Mouse (Mus musculus) heart, embryonic 11.5 days (tissue): ENCODE results near the gene Smim14. TPM values are rescaled to one million over a fixed set of nuclear protein-coding genes. Genes with fewer than 3 reads are reported as not detected.
A peak's percentile ranks its signal among the peaks of the same experiment; 100 is the strongest.
"Not testable (repeated sequence)": the region's sequence is repeated elsewhere in the genome, so short reads cannot be mapped to it uniquely, and the experiment has no call there.

Experiments used
- ATAC-seq: fragments of 200-750 bp; cut with Nextera tagmentation; replicated peaks from 2 replicates; pipeline ENCODE4 v1.8.0; 2017; ENCODE audit warnings: moderate library complexity; ENCODE audit not compliant: insufficient number of reproducible peaks, low FRiP score, low TSS enrichment
- H3K27ac ChIP-seq: fragments of 300-500 bp; sonication (generic); 2 replicates; pipeline ENCODE4 v1.5.1; 2014; ENCODE audit warnings: mild to moderate bottlenecking, low read depth, low read length
- H3K27me3 ChIP-seq: fragments of 300-500 bp; sonication (generic); 2 replicates; pipeline ENCODE4 v1.6.1; 2014; ENCODE audit warnings: mild to moderate bottlenecking, low read length, mixed read lengths; ENCODE audit not compliant: control insufficient read depth, insufficient read depth
- H3K36me3 ChIP-seq: fragments of 300-500 bp; sonication (generic); 2 replicates; pipeline ENCODE4 v1.6.1; 2014; ENCODE audit warnings: mild to moderate bottlenecking, low read length, moderate library complexity, mixed read lengths; ENCODE audit not compliant: control insufficient read depth, insufficient read depth
- H3K4me1 ChIP-seq: fragments of 300-500 bp; sonication (generic); 2 replicates; pipeline ENCODE4 v1.6.1; 2014; ENCODE audit warnings: low read length; ENCODE audit not compliant: control insufficient read depth, insufficient read depth
- H3K4me2 ChIP-seq: fragments of 300-500 bp; sonication (generic); 2 replicates; pipeline ENCODE4 v1.6.1; 2014; ENCODE audit warnings: mild to moderate bottlenecking, moderate library complexity
- H3K4me3 ChIP-seq: fragments of 300-500 bp; sonication (generic); 2 replicates; pipeline ENCODE4 v1.5.1; 2014; ENCODE audit warnings: low read depth, low read length
- H3K9ac ChIP-seq: fragments of 300-500 bp; sonication (generic); 2 replicates; pipeline ENCODE4 v1.6.1; 2014; ENCODE audit warnings: mild to moderate bottlenecking, low read depth, low read length, moderate library complexity
- H3K9me3 ChIP-seq: fragments of 300-500 bp; sonication (generic); replicated peaks from 2 replicates; pipeline ENCODE4 v1.6.1; 2016; ENCODE audit warnings: low read length; ENCODE audit not compliant: control insufficient read depth
- WGBS: fragments of 180-500 bp; shearing (Covaris S2); extraction: QIAGEN DNeasy Blood & Tissue Kit; methylation state at CpG from one replicate; pipeline ENCODE4 v1.1.7; 2014; ENCODE audit not compliant: insufficient replicate concordance; 5-methylcytosine and 5-hydroxymethylcytosine counted together
- polyA plus RNA-seq: library from polyadenylated mRNA; unstranded; fragments of >200 nt; fragmentation: Nextera tagmentation; extraction: Ambion mirVana; gene quantifications from 2 replicates; pipeline ENCODE4 v1.2.1, GENCODE M21; 2014

Smim14 gene
- polyA plus RNA-seq, 1 experiment from 2014 or later = 92.0 TPM

DNA sequence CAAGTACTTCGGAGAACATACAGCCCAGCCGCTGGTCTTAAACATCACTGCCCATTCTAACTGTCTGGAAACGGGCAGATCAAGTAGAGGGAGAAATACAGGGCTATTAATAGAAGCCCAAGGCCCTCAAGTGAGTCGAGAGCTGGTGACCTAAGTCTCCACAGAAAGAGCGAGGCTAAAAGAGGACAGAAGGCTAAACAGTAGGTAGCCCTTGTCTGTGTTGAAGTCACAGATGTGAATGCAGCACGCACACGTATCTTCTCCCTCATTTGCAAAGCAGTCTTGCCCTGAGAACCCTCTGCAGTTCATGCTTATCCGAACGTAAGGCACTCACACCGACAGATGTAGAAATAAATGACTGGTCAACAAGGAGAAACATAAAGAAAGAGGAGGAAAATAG, 49.6 kb downstream of the Smim14 start:
- no peaks in the 10 kb centered on the region for H3K27me3 ChIP-seq
- H3K4me2 ChIP-seq = peak overlapping the region; percentile 23; the same call in 1 of the 2 replicates
- WGBS = 50% methylated on average over 10 of the region's 10 CpGs
- H3K4me3 ChIP-seq = no peak overlapping the region
- no peaks in the 10 kb centered on the region for H3K36me3 ChIP-seq
- peaks cover 28% of the 10 kb centered on the region for H3K4me1 ChIP-seq
- H3K9me3 ChIP-seq = no peaks in the 10 kb centered on the region
- ATAC-seq = no peak
- H3K9ac ChIP-seq = no peak overlapping the region
- peak overlapping the region; percentile 67 for H3K27ac ChIP-seq

- 87% methylated on average over 2 of the region's 2 CpGs for WGBS
- Histone ChIP-seq H3K36me3 (no peaks in the 10 kb centered on the region), H3K4me1 (peaks cover 28% of the 10 kb centered on the region), H3K4me2 (no peak overlapping the region), H3K9me3 (no peaks in the 10 kb centered on the region), H3K27me3 (no peaks in the 10 kb centered on the region), H3K9ac (no peak overlapping the region), H3K27ac (no peak overlapping the region; the same call in 1 of the 2 replicates), H3K4me3 (no peak overlapping the region)
- ATAC-seq = no peak
These were observed 50.5 kb downstream of the Smim14 start for GRCm38 (mm10) chr5:65486514-65486913.

- no peak overlapping the region for H3K9ac ChIP-seq
- H3K4me1 ChIP-seq = peaks cover 23% of the 10 kb centered on the region
- 79% methylated on average over 4 of the region's 4 CpGs for WGBS
- H3K27ac ChIP-seq = no peak overlapping the region
- H3K4me3 ChIP-seq = no peak overlapping the region
- no peaks in the 10 kb centered on the region for H3K36me3 ChIP-seq
- no peaks in the 10 kb centered on the region for H3K27me3 ChIP-seq
- H3K4me2 ChIP-seq = no peak overlapping the region
- no peaks in the 10 kb centered on the region for H3K9me3 ChIP-seq
- no peak for ATAC-seq
These were observed 54.0 kb downstream of the Smim14 start for GRCm38 (mm10) chr5:65482996-65483395.

GRCm38 (mm10) chr5:65480511-65480910, 56.5 kb downstream of the Smim14 start:
- Histone ChIP-seq H3K27ac (peak overlapping the region; percentile 68), H3K4me2 (no peak overlapping the region), H3K27me3 (no peaks in the 10 kb centered on the region), H3K9me3 (no peaks in the 10 kb centered on the region), H3K36me3 (no peaks in the 10 kb centered on the region), H3K4me1 (peaks cover 19% of the 10 kb centered on the region), H3K4me3 (no peak overlapping the region), H3K9ac (0 out of 2 replicates have a peak overlapping the region, but pooled peaks have one; percentile 5)
- ATAC-seq = no peak
- WGBS = 21% methylated on average over 4 of the region's 4 CpGs

DNA sequence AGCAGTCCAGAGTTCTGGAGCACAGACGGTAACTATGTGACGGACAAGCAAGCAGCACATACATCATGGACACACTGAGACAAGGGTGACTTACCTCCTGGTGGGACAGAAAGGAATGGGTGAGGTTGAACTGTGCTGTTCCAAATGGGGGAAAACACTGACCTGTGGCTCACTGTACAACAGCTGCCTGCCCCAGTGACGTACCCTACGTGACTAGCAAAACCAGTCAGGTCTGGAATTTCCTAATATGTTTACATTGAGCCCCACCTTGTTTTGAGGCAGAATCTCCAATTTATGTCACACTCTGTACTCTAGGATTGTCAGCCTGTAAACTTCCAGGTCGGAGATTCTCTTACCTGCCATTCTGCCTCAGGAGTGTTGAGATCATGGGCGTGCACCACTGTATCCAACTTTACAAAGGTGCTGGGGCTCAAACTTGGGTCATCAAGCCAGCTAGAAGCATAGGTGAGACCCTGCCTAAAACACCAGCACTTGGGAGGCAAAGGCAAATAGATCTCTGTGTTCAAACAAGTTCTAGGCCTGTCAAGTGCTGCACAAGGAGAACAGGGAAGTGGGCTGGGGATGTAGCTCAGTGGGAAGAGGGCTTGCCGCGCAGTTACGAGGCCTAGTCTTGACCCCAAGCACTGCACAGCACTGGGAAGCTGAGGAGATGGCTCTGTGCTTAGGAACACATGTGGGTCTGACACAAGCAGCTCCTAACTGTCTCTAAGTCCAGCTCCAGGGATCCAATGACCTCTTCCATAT, 57.1 kb downstream of the Smim14 start:
- Histone ChIP-seq H3K4me1 (peaks cover 19% of the 10 kb centered on the region), H3K9me3 (no peaks in the 10 kb centered on the region), H3K27ac (peak overlapping the region; percentile 68), H3K36me3 (no peaks in the 10 kb centered on the region), H3K27me3 (no peaks in the 10 kb centered on the region), H3K9ac (no peak overlapping the region), H3K4me2 (no peak overlapping the region), H3K4me3 (no peak overlapping the region)
- no peak for ATAC-seq
- 89% methylated on average over 9 of the region's 9 CpGs for WGBS

GRCm38 (mm10) chr5:65478224-65478623, 58.8 kb downstream of the Smim14 start:
- ATAC-seq = no peak
- no peak overlapping the region for H3K27ac ChIP-seq

GRCm38 (mm10) chr5:65476739-65477138, 60.2 kb downstream of the Smim14 start:
- H3K9ac ChIP-seq, H3K9me3 ChIP-seq, ATAC-seq, H3K4me2 ChIP-seq, H3K4me3 ChIP-seq, H3K27me3 ChIP-seq, H3K27ac ChIP-seq, H3K36me3 ChIP-seq: not testable (repeated sequence)
- WGBS = 83% methylated on average over 4 of the region's 4 CpGs
- H3K4me1 ChIP-seq = peaks cover 15% of the 10 kb centered on the region

More at GRCm38 (mm10) chr5:65478224-65478623, 58.8 kb downstream of the Smim14 start:
- 72% methylated on average over 4 of the region's 4 CpGs for WGBS
- H3K9ac ChIP-seq = no peak overlapping the region
- H3K27me3 ChIP-seq = no peaks in the 10 kb centered on the region
- H3K4me3 ChIP-seq = no peak overlapping the region
- no peaks in the 10 kb centered on the region for H3K9me3 ChIP-seq
- no peaks in the 10 kb centered on the region for H3K36me3 ChIP-seq
- peaks cover 13% of the 10 kb centered on the region for H3K4me1 ChIP-seq
- no peak overlapping the region for H3K4me2 ChIP-seq

DNA sequence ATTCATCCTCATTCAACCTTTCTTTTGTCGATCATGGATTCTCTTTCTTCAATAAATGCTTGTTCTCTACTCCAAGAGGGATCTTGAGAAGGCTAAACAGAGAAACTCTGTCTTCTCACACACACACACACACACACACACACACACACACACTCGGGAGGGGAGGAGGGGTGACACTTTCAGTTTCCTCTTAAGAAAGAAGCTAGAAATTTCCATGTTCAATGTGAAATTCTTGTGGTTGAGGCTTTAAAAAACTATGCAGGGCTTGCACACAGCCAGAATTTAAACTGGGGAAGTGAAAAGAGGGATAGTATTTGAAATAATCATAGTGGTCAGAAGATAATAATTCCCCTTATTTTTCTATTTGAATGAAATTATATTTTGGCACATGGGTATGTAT, 61.2 kb downstream of the Smim14 start:
- Histone ChIP-seq H3K9ac (no peak overlapping the region), H3K27me3 (no peaks in the 10 kb centered on the region), H3K4me2 (no peak overlapping the region), H3K4me1 (peaks cover 13% of the 10 kb centered on the region), H3K27ac (no peak overlapping the region), H3K4me3 (no peak overlapping the region), H3K36me3 (no peaks in the 10 kb centered on the region), H3K9me3 (no peaks in the 10 kb centered on the region)
- no peak for ATAC-seq
- 76% methylated on average over 2 of the region's 2 CpGs for WGBS

- Histone ChIP-seq H3K27ac (no peak overlapping the region), H3K36me3 (peaks cover 11% of the 10 kb centered on the region), H3K9ac (no peak overlapping the region), H3K9me3 (no peaks in the 10 kb centered on the region), H3K4me3 (no peak overlapping the region), H3K27me3 (no peaks in the 10 kb centered on the region), H3K4me2 (no peak overlapping the region), H3K4me1 (0 out of 2 replicates have a peak, but pooled peaks cover 3% of the 10 kb centered on the region)
- no peak for ATAC-seq
- WGBS = 82% methylated on average over 6 of the region's 6 CpGs
These were observed 67.2 kb downstream of the Smim14 start for GRCm38 (mm10) chr5:65469766-65470165.
